Mouse (Mus musculus): ENCODE data around the gene Ndufa10.

Ndufa10 gene

GRCm38 (mm10) chr1:92430991-92431390 is 42.7 kb downstream of the Ndufa10 start:
- DNase-seq = no peak

- DNase-seq = no peak
Observed at GRCm38 (mm10) chr1:92424714-92425113, 48.9 kb downstream of the Ndufa10 start.

GRCm38 (mm10) chr1:92405131-92405530 is 68.5 kb downstream of the Ndufa10 start:
- DNase-seq = no peak

- DNase-seq = no peak
Observed at GRCm38 (mm10) chr1:92400556-92400955, 73.1 kb downstream of the Ndufa10 start.

- DNase-seq = no peak
Observed at GRCm38 (mm10) chr1:92398601-92399000, 75.1 kb downstream of the Ndufa10 start.

GRCm38 (mm10) chr1:92397511-92398051 is 76.1 kb downstream of the Ndufa10 start:
- no peak for DNase-seq

- no peak for DNase-seq
Observed at GRCm38 (mm10) chr1:92394279-92394678, 79.4 kb downstream of the Ndufa10 start.

GRCm38 (mm10) chr1:92393166-92393565 is 80.5 kb downstream of the Ndufa10 start:
- DNase-seq = no peak
